In genomic region chr19:26844813-26845212, GRCm38 (mm10) we compare ENCODE assay signal across 9 mouse cellular contexts. TPM values are rescaled to one million over a fixed set of nuclear protein-coding genes. Genes with fewer than 3 reads are reported as not detected.
A peak's percentile ranks its signal among the peaks of the same experiment; 100 is the strongest.
DNase-seq lines count a peak whose midpoint lies in the region; ATAC-seq and TF ChIP-seq lines count a peak whose summit lies in the region.
"Had no signal": no experiment of that assay in that cellular context is flagged by ENCODE, and none has a peak within 500 bp of the region (broad histone marks: within the 10 kb centered on the region; RNA-seq: fewer than 3 reads in every experiment).

No protein-coding gene starts in this region.

- H3K27ac ChIP-seq in heart, embryonic 11.5 days (ENCODE audit: low read depth, low read length), result no peak overlapping the region
- no peak overlapping the region for H3K27ac ChIP-seq in CH12.LX (ENCODE audit: insufficient read depth, low read depth)
- peak overlapping the region; percentile 99 for H3K27ac ChIP-seq in forebrain, embryonic 16.5 days (ENCODE audit: low read length)
- no peak overlapping the region for H3K27ac ChIP-seq in liver, postnatal 0 days (ENCODE audit: low read depth)

- DNase-seq in heart, postnatal 4 days, result no peak
- DNase-seq in CH12.LX (ENCODE audit: extremely low read depth), result no peak
- DNase-seq in liver, postnatal 0 days, result no peak
- no peak for DNase-seq in left cerebral cortex, adult 8-10 months (ENCODE audit: low spot score in 2 of 2)
- DNase-seq in T-cell, adult 2 months (ENCODE audit: low spot score), result no peak

- TF ChIP-seq RAD21 in CH12.LX (IDR thresholded peaks at IDR 0.05; ENCODE audit: low read depth, low read length), result no peak

- TF ChIP-seq POLR2A in CH12.LX (IDR thresholded peaks at IDR 0.05; ENCODE audit: low read depth, low read length), result no peak

- no peak for TF ChIP-seq EP300 in CH12.LX (IDR thresholded peaks at IDR 0.05; ENCODE audit: low read length)
- no peak for TF ChIP-seq EP300 in liver, postnatal 0 days (IDR thresholded peaks at IDR 0.05; ENCODE audit: low read depth)

- ATAC-seq in heart, embryonic 11.5 days (replicated peaks; ENCODE audit: insufficient number of reproducible peaks, low FRiP score, low TSS enrichment), result no peak
- peak; percentile 65 for ATAC-seq in forebrain, embryonic 16.5 days
- no peak for ATAC-seq in liver, postnatal 0 days
- no peak; the same call in 1 of the 2 replicates for ATAC-seq in megakaryocyte-erythroid progenitor cell, adult 5-6 weeks (replicated peaks; ENCODE audit: low FRiP score, low TSS enrichment, poor library complexity, severe bottlenecking)

- no peaks in the 10 kb centered on the region for H3K79me2 ChIP-seq in CH12.LX (replicated peaks; ENCODE audit: control insufficient read depth, extremely low read depth, insufficient read depth, poor library complexity, severe bottlenecking)

- peak overlapping the region; percentile 49 for H3K4me2 ChIP-seq in heart, embryonic 11.5 days
- H3K4me2 ChIP-seq in CH12.LX (ENCODE audit: insufficient read depth, low read depth, poor library complexity, severe bottlenecking), result peak overlapping the region; percentile 70
- peak overlapping the region; percentile 57 for H3K4me2 ChIP-seq in forebrain, embryonic 16.5 days (ENCODE audit: low read length)
- peak overlapping the region; percentile 73; the same call in 1 of the 2 replicates for H3K4me2 ChIP-seq in liver, postnatal 0 days (ENCODE audit: low read depth, low read length)

- no peak for TF ChIP-seq CTCF in CH12.LX (conservative IDR thresholded peaks at IDR 0.05 in 1 of 2, IDR thresholded peaks at IDR 0.05 in 1 of 2; ENCODE audit: low read depth in 2 of 2, low read length in 2 of 2)
- TF ChIP-seq CTCF in liver, postnatal 0 days (IDR thresholded peaks at IDR 0.05; ENCODE audit: low read depth), result no peak

- H3K36me3 ChIP-seq in heart, embryonic 11.5 days (ENCODE audit: control insufficient read depth, insufficient read depth, low read length), result no peaks in the 10 kb centered on the region
- no peaks in the 10 kb centered on the region for H3K36me3 ChIP-seq in CH12.LX (replicated peaks in 1 of 2; ENCODE audit: control insufficient read depth in 1 of 2, insufficient read depth in 1 of 2, low read length in 1 of 2)
- no peaks in the 10 kb centered on the region for H3K36me3 ChIP-seq in forebrain, embryonic 16.5 days (ENCODE audit: control insufficient read depth, insufficient read depth)
- H3K36me3 ChIP-seq in liver, postnatal 0 days (replicated peaks; ENCODE audit: insufficient read depth, low read length), result no peaks in the 10 kb centered on the region

- dilution Hi-C loops in CH12.LX (cut with MboI; ENCODE audit: extremely low pct_ligation_motif_present, extremely low pct_unique_long_range_greater_than_20kb, low sequenced_read_pairs), result no loop called here

- in situ Hi-C loops in CH12.LX (cut with MboI; ENCODE audit: low pct_ligation_motif_present, low pct_unique_long_range_greater_than_20kb, low sequenced_read_pairs), result no loop called here

- peak overlapping the region; percentile 57 for H3K4me3 ChIP-seq in heart, embryonic 11.5 days (ENCODE audit: low read depth, low read length)
- peak overlapping the region in 1 of 3 experiments; percentile 65 for H3K4me3 ChIP-seq in CH12.LX (replicated peaks in 1 of 3; ENCODE audit: low read depth in 2 of 3, low read length in 2 of 3, poor library complexity in 1 of 3)
- peak overlapping the region; percentile 50 for H3K4me3 ChIP-seq in forebrain, embryonic 16.5 days (replicated peaks; ENCODE audit: low read length)
- no peak overlapping the region for H3K4me3 ChIP-seq in liver, postnatal 0 days (ENCODE audit: low read depth, low read length)

- H3K9me3 ChIP-seq in heart, embryonic 11.5 days (replicated peaks; ENCODE audit: control insufficient read depth, low read length), result 0 out of 2 replicates have a peak, but pooled peaks cover 2% of the 10 kb centered on the region
- peaks cover 2% of the 10 kb centered on the region for H3K9me3 ChIP-seq in CH12.LX (replicated peaks; ENCODE audit: low read length)
- H3K9me3 ChIP-seq in forebrain, embryonic 16.5 days (ENCODE audit: control insufficient read depth, low read length), result peaks cover 6% of the 10 kb centered on the region; the same call in 1 of the 2 replicates
- no peaks in the 10 kb centered on the region for H3K9me3 ChIP-seq in liver, postnatal 0 days (ENCODE audit: low read length)

- WGBS in heart, embryonic 11.5 days (ENCODE audit: insufficient replicate concordance), result 20% methylated on average over 8 of the region's 8 CpGs
- WGBS in forebrain, embryonic 16.5 days, result 3% methylated on average over 8 of the region's 8 CpGs
- WGBS in liver, postnatal 0 days (ENCODE audit: insufficient replicate concordance), result 44% methylated on average over 8 of the region's 8 CpGs

- no peaks in the 10 kb centered on the region for H3K4me1 ChIP-seq in heart, embryonic 11.5 days (ENCODE audit: control insufficient read depth, insufficient read depth, low read length)
- peaks cover 0 to 11% of the 10 kb centered on the region in 2 experiments; a peak in 2 of 4 replicates for H3K4me1 ChIP-seq in CH12.LX (ENCODE audit: control insufficient read depth in 1 of 2, insufficient read depth in 2 of 2)
- peaks cover 20% of the 10 kb centered on the region for H3K4me1 ChIP-seq in forebrain, embryonic 16.5 days (replicated peaks; ENCODE audit: control insufficient read depth, insufficient read depth, low read length)
- H3K4me1 ChIP-seq in liver, postnatal 0 days (ENCODE audit: insufficient read depth), result 0 out of 2 replicates have a peak, but pooled peaks cover 5% of the 10 kb centered on the region

- no peak overlapping the region for H3K9ac ChIP-seq in heart, embryonic 11.5 days (ENCODE audit: low read depth, low read length)
- H3K9ac ChIP-seq in CH12.LX (ENCODE audit: insufficient read depth, low read depth), result no peak overlapping the region
- peak overlapping the region; percentile 35; the same call in 1 of the 2 replicates for H3K9ac ChIP-seq in forebrain, embryonic 16.5 days (replicated peaks; ENCODE audit: low read depth, low read length)
- no peak overlapping the region for H3K9ac ChIP-seq in liver, postnatal 0 days (replicated peaks)

- no peaks in the 10 kb centered on the region for H3K27me3 ChIP-seq in heart, embryonic 11.5 days (ENCODE audit: control insufficient read depth, insufficient read depth, low read length)
- H3K27me3 ChIP-seq in CH12.LX (replicated peaks), result no peaks in the 10 kb centered on the region
- no peaks in the 10 kb centered on the region for H3K27me3 ChIP-seq in forebrain, embryonic 16.5 days (replicated peaks; ENCODE audit: control insufficient read depth, insufficient read depth, low read length)
- no peaks in the 10 kb centered on the region for H3K27me3 ChIP-seq in liver, postnatal 0 days (ENCODE audit: insufficient read depth, low read length)
- H3K27me3 ChIP-seq: megakaryocyte, embryonic 14.5 days had no signal

TF ChIP-seq in CH12.LX, 34 proteins besides CTCF, POLR2A, EP300 and RAD21:
- TF ChIP-seq SMC3 (IDR thresholded peaks at IDR 0.05; ENCODE audit: low read depth, low read length) (no peak), E2F4 (IDR thresholded peaks at IDR 0.05; ENCODE audit: insufficient replicate concordance, low read depth, low read length) (no peak), NRF1 (IDR thresholded peaks at IDR 0.05; ENCODE audit: low read depth, low read length) (no peak), USF2 (conservative IDR thresholded peaks at IDR 0.05; ENCODE audit: low read depth, low read length) (no peak), CHD2 (IDR thresholded peaks at IDR 0.05; ENCODE audit: low read length) (no peak), MAX (IDR thresholded peaks at IDR 0.05; ENCODE audit: low read length) (no peak), GABPA (IDR thresholded peaks at IDR 0.05; ENCODE audit: insufficient replicate concordance, low read depth, low read length) (no peak), ZC3H11A (IDR thresholded peaks at IDR 0.05; ENCODE audit: low read depth, low read length) (no peak), MXI1 (IDR thresholded peaks at IDR 0.05; ENCODE audit: low read depth, low read length) (no peak)

RNA-seq across cellular contexts. Expression of gene Gm815, which starts 40.9 kb away (rescaled TPM):
- not detected in 2 replicates for polyA plus RNA-seq in heart, embryonic 11.5 days (2014; fragmentation: Nextera tagmentation; extraction: Ambion mirVana)
- not detected for total RNA-seq in heart, postnatal 4 days (2021)
- not detected in 2 replicates for total RNA-seq in CH12.LX (2012; rRNA removed)
- not detected in 2 replicates for total RNA-seq in CH12.LX (2014; rRNA removed)
- not detected in 2 replicates for polyA plus RNA-seq in CH12.LX (2012; ENCODE audit: insufficient read length, low read depth)
- polyA plus RNA-seq in forebrain, embryonic 16.5 days (2015; fragmentation: Nextera tagmentation; extraction: Ambion mirVana), result not detected in 2 replicates
- polyA plus RNA-seq in liver, postnatal 0 days (2015; fragmentation: Nextera tagmentation; extraction: Ambion mirVana), result not detected in 2 replicates
- total RNA-seq in megakaryocyte-erythroid progenitor cell, adult 5-6 weeks (2014; fragmentation: Nextera tagmentation), result not detected in 2 replicates
- total RNA-seq in megakaryocyte-erythroid progenitor cell, adult 5-6 weeks (2017), result not detected in 2 replicates
- not detected for total RNA-seq in left cerebral cortex, adult 8-10 months (2022)
